Mouse (Mus musculus) frontal cortex, adult 2 months (tissue): ENCODE measurements around the gene Slc36a4. TPM values are rescaled to one million over a fixed set of nuclear protein-coding genes. Genes with fewer than 3 reads are reported as not detected.
A peak's percentile ranks its signal among the peaks of the same experiment; 100 is the strongest.

Experiments
- DNase-seq, 2 experiments: peaks; one replicate each; pipeline ENCODE4 v3.0.0; 2022; ENCODE audit warnings: low spot score in 1 of 2; ENCODE audit errors: extremely low spot score in 1 of 2
- polyA plus RNA-seq: library from polyadenylated mRNA; depleted of rRNA; stranded (reverse); fragments of >200 nt; gene quantifications from 2 replicates; pipeline ENCODE4 v1.2.3, GENCODE M21; 2012

The Slc36a4 gene
- polyA plus RNA-seq, 1 experiment = 23.6 TPM

GRCm38 (mm10) chr9:15721226-15721833, 11.8 kb downstream of the Slc36a4 start:
- no peak for DNase-seq

DNA sequence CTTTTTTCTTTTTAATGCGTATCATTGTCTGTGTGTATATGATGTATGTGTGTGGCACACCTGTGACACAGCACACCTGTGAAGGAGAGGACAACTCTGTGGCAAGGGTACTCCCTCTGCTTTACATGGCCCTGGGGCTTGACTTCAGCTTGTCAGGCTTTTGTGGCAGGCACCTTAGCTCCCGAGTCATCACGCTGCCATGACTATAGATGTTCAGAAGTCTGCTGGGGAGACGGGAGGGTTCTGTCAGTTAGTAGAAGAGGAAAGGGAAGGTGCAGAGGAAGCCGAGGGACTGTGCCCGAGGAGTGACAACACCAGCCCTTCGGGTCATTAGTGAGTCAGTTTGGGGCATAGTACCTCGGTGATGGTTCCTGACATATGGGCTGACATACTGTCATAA, 13.0 kb downstream of the Slc36a4 start:
- no peak for DNase-seq

GRCm38 (mm10) chr9:15727168-15727567, 17.6 kb downstream of the Slc36a4 start:
- DNase-seq = no peak

DNA sequence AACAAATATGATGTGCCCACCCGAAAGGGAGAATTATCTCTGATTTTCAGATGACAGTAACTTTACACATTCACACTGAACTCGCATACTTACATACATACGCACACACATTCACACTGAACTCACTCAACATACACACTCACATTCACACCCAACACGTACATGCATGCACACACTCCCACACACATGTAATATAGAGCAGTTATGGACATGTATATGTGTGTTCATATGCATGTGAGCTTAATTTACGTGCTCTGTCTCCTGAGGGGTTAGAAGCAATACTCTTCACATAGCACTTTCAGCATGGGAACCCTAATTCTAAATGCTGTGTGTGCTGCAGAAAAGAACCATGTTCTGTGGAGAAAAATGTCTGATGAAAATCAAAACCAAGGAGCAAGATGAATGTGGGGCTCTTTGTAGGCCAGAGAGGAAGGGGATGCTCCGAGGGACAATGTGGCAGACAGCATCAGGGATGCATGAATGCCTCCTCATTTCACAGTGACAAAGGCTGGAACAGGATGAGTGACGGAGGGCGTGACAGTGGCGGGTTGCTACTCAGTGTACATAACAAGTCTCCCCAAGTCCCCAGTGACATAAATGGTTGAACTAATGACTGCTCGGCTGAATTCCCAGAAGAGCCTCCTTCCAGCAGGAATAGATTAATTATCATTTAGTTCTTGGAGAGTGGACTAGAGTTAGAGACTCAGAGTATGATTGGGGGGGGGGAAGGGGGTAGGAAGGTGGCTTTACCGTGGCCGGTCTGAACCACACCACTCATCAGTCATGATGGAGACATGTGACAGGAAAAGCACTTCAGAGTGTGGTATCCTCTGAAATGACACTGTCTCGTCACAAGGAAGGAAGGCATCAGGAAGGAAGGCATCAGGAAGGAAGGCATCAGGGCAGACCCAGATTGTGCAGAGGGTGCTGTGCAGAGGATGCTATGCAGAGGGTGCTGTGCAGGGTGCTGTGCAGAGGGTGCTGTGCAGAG, 22.5 kb downstream of the Slc36a4 start:
- DNase-seq = no peak

DNA sequence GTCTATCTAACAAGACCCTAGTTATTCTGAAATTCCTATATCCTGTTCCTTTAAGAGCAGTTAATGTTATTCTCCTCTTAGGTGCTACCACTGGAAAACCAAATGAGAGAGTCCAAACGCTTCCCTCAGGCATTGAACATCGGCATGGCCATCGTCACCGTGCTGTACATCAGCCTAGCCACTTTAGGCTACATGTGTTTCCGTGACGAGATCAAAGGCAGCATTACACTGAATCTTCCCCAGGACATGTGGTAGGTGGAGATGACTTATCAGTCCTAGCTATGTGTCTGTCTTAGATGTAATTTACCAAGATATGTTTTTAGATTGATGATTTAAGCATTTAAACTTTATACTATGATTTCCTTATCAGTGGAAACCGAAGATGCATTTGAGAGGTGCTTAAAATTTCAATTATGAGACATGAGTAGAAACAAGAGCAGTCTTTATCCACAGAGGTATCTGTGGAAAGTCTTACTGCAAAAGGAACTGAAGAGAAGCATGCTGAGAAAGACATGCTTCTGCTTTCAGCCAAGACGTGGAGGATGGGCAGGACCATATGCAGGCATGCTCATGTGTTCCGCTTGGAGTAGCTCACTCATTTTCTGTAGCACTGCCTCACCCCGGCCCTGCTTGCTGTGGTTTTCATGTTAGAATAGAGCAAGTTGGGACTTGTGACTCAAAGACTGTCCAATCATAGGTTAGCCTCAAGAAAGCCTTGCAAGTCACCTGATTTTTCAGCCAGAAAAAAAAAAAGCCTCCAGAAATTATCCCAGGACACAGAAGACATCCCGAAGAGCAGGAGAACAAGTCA, 24.7 kb downstream of the Slc36a4 start:
- DNase-seq = no peak

GRCm38 (mm10) chr9:15734867-15735131, 25.3 kb downstream of the Slc36a4 start:
- DNase-seq = no peak

DNA sequence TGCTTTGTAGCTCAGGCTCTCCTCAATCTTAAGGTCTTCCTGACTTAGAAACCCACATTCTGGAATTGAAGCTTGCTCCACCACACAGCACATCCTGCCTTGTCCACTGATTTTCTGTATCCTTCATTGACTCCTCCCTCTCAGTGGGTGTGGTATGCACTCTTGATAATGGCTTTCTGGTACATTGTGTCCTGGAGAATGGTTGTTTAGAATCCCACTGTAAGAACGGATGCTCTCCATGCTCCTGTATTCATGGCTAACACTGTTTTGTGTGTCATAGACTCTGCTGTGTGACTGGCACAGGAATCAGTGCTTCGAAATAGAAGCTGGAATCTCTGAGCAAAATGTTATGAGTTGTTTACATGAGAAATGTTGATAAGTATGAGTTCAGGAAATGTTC, 28.0 kb downstream of the Slc36a4 start:
- DNase-seq = no peak

DNA sequence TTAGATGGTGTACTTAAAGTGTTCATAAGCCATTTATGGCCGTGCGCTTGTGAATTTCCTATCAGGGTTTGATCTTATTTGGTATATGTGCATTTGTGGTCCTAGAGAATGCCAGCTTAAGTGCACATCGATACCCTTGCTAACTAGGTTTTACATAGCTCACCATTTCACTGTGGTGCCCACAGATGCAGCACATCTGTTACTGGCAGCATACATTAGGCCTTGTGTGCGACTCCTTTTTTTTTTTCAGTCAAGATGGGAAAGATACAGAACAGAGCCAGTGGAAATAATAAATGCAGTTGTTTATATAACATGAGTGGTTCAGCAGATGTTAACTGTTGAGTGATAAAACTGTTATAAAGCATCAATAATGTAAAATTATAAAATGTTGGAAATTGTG, 31.9 kb downstream of the Slc36a4 start:
- DNase-seq = no peak

GRCm38 (mm10) chr9:15741931-15742330, 32.4 kb downstream of the Slc36a4 start:
- DNase-seq = no peak

DNA sequence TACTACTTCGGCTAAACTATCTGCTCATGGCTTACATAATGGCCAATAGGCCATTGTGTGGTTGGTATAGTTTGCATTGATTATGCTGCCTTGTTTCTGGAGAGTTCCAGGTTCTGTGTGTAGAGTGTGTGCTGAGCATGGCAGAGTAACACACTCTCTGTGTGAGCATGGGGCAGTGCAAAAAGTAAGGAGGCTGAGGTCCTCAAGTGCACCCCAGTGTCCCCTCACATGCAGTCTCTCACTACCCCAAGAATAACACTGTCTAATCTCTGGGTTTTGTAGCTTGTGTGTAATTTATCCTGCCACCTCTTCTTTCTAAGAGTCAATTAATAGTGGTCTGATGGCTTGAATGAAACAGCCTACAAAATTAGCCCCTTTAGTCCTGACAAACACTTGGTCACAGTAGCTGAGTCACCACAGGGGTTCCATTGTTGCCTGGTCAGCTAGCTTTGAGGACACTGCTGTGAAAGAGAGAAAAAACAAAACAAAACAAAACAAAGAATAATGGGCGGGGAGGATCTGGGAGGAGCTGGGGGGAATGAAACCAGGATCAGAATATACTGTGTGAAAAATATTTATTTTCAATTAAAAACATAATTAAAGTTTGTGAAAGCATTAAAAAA, 36.6 kb downstream of the Slc36a4 start:
- no peak for DNase-seq

DNA sequence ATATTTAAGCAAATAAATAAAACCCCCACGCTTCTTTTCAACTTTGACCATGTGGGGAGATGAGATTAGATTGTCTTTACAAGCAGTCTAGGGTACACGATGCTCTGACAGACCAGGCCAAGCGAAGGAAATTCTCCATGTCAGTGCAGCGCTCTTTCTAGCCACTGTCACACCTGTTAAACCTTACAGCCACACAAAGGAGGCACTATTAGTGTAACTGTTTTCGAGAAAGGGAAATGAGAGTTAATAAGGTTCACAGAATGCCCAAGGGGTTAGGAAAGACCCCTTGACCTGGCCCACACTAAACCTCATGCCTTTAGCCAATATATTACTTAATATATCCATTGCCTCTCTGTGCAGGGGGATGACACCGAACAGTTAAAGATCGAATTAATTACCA, 37.1 kb downstream of the Slc36a4 start:
- DNase-seq = no peak

GRCm38 (mm10) chr9:15748383-15748782, 38.8 kb downstream of the Slc36a4 start:
- DNase-seq = no peak

GRCm38 (mm10) chr9:15759318-15759717, 49.8 kb downstream of the Slc36a4 start:
- no peak for DNase-seq

GRCm38 (mm10) chr9:15766379-15766778, 56.8 kb downstream of the Slc36a4 start:
- DNase-seq = no peak

DNA sequence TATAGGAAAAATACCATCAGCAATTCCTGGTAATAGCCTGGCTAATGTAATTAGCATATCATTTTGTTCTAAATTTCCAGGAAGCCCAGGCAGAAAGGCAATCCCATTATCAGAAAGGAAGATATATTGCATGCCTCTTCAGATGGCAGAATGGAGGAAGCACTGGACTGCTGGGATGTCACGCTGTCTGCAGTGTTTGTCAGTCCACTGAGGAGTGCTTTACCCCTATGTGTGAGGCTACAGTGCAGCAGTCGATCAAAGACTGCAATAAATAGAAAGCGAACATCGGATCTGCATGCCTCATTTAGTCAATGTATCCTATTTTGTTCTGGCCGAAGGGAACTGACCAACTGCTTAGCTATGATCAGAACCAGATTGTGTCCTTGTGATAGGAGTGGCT, 57.3 kb downstream of the Slc36a4 start:
- no peak for DNase-seq

GRCm38 (mm10) chr9:15772766-15773165, 63.2 kb downstream of the Slc36a4 start:
- DNase-seq = no peak

- DNase-seq = peak in 1 of 2 experiments; percentile 6
These were observed 63.9 kb downstream of the Slc36a4 start for GRCm38 (mm10) chr9:15773426-15773825.

- peak in 1 of 2 experiments; percentile 19 for DNase-seq
These were observed 65.4 kb downstream of the Slc36a4 start for GRCm38 (mm10) chr9:15774911-15775310.

DNA sequence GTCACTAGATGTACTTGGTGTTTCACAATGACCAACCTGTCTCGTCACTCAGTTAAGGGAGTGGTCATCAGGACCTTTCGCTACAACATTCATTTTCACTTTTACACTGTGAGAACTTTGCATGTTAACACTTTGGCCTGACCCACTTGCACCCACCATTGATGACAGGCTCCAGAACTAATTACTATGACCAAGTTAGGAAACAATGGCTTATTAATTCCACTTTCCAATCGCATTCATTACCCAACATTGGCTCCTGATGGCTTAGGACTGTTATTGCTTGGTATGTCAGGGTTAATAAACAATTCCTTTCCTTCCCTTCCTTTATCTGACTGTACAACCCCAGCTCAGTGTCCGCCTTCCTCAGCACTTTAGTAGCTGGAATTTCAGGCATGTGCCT, 72.4 kb downstream of the Slc36a4 start:
- no peak for DNase-seq

DNA sequence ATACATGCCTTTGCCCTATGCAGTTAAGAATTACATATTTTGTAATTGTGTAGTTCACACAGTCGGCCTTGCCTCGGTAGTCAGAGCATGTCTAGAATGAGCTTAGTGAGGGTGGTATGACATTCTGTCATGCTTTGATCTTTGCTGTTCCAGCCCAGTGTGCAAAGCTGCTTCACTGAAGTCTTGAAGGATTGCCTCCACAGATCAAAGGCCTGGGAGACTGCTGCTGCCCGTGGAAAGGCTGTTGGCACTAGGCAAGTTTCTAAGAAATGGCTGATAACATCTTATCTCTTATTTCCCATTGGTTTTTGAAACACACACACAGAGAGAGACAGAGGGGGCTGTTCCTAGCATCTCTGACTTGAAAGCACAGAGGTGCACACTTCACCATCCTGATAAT, 76.7 kb downstream of the Slc36a4 start:
- DNase-seq = no peak

DNA sequence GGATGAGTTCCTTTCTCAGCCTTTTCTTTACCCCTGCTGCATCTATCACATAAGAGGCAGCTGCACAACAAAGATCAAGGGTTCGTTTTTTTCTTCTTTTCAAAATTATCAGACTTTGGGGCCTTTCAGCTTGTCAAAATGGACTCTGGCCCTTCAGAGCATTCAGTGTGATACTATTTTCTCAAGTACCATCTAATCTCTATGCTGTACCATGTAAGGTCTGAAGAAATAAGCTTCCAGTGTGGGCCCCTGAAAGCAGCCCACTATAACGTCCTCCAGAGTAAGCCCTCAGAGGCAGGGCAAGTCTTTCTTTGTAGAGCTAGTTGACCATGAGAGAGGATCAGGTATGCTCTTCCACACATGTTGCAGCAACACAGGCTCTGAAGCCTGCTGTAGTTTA, 77.1 kb downstream of the Slc36a4 start:
- no peak for DNase-seq
